Mouse (Mus musculus): ENCODE measurements at regions not wholly inside any gene's neighbourhood (a gene's known extent, or its start where the extent isn't known, plus 50 kb on each side); places are given as distances from the start of the nearest gene placed in this dataset.

DNA sequence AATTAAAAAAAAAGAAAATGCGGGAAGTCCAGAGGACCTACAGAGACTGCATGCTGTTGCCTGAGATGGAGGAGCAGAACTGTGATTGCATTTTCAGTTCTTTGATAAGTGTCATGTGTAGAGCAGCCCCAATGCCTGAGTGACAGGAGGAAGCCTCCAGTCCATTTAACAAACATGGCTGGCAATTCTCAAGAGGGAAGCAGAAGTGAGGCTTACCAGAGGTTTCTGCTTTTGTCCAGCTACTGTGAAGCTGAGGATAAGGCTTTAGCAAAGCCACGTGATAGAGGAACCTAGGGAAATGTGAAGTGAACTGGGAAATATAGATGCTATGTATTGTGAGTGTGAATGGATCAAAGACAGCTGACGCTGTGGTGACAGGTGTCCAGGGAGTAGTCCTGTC, 56.6 kb downstream of the Sucnr1 start:
- no peak for DNase-seq

DNA sequence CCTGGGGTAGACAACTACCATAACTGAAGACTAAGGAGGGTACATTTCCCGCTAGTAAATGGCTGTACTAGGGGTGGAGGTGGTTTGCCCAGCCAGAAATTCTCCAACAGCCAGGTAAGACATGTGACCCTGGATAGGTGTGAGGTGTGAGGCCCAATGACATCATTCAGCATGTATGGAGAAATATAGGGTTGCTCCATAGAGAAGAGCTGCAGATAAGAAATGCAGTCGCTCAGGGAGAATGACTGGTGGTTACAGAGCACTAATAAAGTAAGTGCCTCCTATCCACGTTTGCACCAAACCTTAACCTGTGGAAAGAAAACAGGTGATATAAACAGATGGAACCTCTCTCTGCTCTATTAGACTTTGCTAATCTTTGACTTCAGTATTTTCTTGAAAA, 78.2 kb downstream of the Sucnr1 start:
- no peak for DNase-seq

DNA sequence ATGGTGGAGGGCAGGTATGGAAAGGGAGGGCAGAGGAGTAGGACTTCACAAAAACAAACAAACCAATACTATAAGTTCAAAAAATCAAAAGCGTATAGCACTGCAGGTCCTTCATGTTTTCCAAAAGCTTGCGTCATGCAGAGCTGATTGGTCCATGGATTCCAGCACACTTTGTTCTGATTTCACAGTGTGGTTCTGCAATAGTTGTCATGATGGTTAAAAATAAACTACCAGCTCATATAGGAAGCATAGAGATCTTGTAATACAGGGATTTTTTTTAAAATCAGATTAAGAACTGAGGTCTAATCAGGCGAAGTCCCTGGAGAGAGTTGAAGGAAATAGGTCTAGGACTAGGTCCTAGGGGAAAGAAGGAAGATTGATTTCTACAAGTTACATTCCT, 86.0 kb downstream of the Sucnr1 start:
- no peak for DNase-seq

DNA sequence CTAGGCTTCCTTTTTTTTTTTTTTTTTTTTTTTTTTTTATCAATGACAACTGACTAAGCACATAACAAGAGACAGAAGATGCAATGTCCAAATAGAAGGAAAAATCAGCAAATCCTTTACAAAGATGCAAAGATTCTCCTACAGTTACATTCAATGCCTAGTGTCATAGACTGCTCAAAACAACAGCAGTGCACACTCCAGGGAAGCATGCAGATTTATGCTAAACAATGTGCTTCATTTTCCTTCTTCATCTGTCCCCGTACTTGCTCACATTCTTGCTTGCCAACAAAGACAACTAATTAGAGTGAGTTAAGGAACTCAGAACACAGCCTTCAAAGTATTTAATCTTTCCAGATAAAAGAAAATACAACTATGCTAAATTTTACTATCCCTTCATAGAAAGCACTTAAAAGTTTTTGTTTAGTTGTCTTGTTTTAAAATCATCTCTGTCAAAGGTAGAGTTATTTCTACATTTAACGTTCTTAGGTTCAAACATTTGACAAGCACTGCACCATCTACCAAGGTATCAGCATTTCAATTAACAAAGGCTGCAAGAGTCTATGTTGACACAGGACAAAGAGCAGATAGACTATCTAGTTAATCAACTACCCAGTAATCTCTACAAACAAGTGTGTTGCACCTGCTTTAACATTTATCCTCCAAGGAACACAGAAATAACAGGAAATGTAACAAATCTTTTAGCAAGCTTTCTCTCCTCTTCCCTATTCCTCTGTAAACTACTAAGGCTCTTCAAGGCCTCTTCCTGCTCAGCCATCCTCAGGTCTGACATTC, 86.7 kb downstream of the Sucnr1 start:
- no peak for DNase-seq

DNA sequence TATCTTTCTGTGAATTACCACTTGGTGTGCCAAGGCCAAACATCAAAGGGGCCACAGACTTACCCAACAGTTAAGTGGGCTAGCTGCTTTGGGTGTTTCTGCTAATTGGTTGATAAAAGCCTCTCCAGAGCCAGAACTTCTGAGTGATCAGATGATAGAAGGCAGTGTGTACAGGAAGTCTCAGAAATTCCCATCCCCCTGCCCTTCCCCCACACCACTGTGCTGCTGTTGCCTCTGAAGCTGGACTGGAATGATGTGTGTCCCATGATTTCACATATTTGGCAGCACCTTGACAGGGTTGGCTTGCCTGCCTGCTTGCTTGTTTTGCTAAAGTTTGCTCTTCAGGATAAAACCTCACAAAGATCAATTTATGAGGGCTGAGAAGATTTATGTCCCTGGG, 87.9 kb downstream of the Sucnr1 start:
- DNase-seq, result peak; percentile 8 to 43

DNA sequence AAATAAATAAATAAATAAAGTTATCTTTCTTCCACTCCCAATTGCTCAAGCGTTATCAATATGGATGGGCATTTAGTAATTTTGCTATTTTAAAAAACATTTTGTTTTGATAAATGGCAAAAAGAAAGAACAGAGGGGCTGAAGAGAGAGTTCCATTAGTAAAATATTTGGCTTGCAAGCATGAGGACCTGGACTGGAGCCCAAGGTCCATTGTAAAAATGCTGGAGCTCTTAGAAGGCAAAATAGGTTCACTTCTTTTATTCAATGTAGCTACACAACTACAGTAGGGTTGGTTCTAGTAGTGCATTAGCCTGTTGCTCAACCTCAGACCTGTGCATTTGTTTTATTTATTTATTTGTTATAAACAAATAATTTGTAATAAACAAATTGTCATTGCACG, 102.8 kb downstream of the Sucnr1 start:
- DNase-seq, result no peak

DNA sequence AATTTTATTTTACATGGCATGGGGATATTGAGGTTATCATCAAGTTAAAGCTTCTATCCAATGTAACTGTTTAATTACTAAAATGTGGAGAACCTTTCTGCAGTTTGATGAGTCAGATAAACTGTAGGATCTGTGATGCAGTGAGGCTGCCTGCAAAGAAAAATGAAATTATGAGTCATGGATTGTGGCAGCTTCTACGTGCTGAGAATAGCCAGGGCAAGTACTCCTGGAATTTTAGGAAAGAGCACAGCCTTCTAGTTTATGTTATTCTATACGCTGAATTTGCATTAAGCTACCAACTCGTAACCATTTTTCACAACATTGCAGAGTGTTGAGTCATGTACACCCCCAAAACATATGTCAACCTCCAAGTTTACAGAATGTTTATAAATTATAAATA, 114.4 kb downstream of the Sucnr1 start:
- no peak for DNase-seq

DNA sequence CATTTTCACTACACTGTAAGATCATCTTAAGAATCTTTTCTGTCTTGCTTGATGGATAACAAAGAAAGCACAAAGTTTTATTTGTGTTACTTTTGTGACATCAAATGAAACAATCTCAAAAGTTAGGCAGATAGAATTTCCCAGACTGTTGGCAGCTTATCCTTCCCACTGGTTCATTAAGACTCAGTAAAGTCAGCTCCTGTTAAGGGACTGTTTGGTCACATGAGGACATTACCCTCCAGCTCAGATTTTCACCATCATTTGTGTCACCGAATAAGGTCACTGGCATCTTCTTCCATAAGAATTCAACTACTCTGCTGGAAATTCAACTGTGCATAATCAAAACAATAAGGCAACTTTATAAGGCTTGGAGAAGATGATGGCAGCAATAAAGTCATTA, 126.3 kb downstream of the Sucnr1 start:
- DNase-seq, result no peak

DNA sequence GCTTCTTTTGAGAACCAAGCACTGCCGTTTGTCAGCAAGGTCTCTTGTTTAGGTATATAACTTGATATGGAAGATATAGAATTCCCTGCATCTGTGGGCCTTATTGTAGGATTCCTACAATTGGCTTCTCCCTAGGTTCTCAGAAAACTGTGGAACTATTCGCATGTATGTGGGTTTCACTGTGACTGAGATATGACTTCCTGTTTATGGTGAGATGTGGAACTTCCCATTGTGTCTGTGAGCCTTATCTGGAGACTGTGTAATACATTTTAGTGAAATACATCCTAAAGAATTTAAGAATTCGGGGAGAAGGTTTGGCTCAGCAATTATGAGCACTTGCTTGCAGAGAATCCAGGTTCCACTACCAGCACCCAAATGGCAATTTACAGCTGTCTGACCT, 137.3 kb downstream of the Sucnr1 start:
- no peak for DNase-seq

DNA sequence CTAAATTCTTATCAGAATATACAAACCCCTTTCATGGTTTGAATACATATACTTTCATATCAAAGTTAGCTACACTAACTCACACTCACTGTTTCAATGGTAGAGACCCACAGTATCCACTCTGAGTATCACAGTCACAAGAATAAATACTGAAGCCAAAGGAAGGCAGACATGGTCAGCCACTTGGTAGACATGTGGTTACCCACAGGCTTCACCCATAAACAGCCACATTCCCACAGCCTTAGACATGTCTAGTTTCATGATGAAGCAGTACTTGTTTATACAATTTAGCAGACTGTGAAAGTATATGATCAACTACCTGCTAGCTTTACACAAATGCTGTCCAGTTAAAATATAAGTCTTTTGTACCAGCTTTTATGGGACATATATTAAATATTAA, 159.0 kb downstream of the Sucnr1 start:
- DNase-seq, result no peak

DNA sequence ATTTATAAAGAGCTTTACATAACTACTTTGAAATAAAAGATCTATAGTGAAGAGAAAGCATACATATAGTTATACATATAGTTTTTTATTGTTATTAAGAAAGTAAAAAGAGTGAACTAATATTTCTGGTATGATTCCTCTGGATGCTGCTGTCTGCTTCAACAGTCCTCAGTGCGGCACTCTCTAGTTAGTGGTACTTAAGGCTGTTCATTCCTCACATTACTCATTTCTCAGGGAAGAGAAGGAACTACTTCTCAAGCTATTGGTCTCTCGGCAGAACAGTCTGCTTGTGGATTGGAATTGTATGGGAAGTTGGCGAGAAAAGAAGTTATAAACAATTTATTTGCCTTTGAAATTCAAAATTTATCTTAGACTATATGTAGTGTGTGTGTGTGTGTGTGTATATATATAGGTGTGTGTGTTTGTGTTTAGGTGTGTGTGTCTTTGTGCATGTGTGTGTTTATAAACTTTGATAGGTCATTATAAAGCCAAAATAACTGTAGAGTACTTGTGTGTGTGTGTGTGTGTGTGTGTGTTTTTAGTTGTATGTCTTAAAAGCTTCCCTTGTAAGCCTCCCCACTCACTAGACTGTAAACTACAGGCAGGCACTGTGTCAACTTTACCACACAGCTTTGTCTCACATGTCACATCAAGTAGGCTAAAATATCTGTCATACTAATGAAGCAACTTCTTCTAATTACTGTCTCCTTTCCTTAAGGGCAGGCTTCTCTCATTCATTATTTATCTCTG, 185.2 kb downstream of the Sucnr1 start:
- no peak for DNase-seq

DNA sequence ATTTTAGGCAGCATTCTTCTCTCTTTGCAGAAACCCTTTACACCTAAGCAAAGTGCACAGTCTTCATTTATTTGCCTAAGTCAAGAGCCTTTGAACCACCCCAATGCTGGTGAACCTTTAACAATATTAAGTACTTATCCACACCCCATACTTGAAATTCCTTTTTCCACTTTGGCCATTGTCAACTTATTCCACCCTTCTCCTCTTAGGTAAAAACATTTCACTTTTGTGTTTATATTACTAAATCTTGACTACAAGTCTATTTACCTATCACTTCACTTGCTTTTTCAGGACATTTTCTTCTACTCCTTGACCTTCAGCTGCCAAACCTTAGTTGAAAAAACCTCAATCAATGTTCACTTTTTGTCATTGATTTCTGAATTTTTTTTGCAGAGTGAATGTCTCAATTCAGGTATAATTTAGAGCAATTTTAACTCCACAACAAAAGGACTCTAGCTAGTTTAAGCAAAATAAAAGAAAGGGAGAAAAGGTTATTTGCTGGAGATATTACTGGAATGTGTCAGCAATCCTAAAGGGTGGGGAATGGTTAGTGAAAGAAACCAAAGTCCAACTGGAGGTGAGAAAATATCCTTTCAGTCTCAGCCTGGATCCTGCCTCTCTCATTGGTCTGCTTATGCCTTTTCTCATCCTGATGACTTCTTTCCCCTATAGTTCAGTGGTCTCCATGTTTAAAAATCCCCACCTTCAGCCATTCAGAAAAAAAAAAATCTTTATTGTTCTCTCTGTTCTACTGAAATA, 185.9 kb downstream of the Sucnr1 start:
- DNase-seq, result no peak

DNA sequence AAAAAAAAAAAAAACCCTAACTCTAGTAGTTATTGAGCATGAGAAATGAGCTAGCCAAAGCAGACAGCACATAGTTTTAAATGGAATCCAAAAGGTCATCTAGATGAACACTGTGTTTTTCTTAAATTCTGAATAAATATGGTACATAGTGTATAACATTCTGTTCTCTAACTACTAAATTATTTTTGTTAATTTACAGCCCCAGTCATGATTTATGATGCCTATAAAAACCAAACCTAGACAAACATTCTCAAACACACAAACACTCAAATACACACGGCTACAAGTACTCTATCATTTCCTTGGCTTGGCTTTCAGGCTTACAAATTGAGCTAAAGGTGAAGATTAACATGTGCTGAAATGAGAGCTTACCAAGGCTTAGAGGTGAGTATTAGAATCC, 188.8 kb downstream of the Sucnr1 start:
- no peak for DNase-seq

DNA sequence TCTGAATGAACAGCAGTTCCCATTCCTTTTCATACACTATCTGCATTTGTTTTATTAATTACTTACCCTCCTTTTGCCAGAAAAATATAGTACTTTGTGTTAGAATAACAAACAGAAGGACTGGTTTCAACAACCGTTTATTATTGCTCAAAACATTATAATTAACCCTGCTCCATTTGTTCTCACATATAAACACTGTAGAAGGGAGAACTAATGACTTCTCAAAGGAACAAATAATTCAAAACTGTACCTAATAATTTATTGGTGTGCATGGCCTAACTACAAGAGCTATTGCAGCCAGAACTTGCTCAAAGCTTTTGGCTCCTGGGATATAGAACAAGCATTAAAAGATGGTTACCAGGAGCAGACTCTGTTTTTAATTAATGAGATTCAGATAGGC, 192.1 kb downstream of the Sucnr1 start:
- DNase-seq, result no peak

DNA sequence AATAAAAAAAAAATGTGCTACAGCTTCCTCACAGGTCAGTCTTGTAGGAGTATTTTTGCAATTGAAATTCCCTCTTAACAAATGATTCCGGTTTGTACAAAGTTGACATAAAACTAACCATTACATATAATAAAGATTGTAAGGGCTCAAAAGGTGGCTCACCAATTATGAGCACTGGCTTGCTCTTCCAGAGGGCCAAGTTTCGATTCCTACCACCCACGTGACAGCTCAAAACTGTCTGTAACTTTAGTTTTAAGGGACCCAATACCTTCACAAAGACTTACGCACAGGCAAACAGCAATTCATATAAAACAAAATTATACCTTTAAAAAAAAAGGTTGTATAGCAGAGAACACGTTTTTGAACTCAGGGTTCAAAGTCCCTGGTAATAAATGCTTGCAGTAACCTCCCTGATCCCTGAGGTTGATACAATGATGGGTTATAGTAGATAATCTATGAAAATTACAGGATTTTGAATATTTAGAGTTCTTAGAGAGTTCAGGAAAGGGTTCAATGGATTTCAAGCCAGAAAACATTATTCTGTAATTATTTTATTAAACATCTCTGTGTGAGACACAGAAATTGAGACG, 193.7 kb downstream of the Sucnr1 start:
- DNase-seq, result no peak

DNA sequence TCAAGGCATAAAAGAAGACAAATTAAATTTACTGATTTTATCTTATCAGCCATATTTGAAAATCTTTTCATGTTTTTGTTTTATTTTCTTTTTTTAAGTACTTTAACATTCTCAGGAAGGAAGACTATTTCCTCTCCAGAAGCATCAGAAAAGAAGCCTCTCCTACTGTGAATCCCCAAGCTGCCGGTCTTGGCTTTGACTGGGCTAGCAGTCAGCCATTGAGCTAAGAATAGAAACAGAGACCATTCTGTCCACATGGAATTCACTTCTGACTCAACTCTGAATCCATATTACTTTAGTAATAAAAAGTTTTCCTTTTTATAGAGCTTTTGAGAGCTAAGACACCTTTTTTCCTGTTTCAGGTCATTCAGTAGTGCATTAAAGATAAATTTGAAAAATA, 194.8 kb upstream of the Mbnl1 start:
- no peak for DNase-seq

DNA sequence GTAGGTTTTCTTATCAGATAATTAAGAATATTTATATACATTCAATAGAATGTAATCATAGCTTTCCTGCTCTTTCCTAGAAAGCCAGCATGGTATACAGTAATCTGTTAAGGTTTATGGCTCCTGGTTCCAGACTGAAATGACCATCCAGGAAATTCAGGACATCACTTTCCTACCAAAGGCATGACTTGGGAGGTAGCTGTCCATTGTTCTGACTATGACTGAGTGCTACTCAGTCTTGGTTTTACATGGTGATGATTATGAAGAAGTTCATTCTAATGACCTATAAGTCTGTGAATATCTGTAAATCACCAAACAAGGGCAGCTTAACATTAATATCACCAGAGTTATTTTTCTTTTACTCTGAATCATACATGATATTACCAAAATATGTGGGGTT, 191.4 kb upstream of the Mbnl1 start:
- DNase-seq, result no peak

DNA sequence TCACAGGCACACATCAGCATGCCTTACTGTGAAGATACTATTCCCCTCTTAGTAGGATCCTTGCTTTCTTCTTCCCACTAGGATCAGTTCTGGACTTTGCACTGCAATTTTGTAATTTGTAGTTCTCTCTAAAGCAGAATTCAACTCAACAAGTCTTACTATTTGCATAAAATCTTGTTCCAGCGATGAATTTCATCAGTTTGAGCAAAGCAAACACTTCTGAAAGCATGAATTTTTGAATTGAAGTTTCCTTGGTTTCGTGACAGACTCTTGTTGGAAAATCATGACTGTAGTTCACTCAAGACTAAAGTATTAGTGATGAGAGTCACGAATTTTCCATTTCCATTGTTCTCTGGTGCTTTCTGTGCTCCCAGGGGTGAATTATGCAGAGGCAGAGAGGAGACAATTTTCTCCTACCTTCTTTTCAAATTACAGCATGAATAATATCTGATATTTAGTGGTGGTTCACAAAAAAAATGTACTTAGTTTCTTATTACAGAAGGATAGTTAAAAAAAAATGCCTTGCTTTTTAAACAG, 190.6 kb upstream of the Mbnl1 start:
- DNase-seq, result no peak

DNA sequence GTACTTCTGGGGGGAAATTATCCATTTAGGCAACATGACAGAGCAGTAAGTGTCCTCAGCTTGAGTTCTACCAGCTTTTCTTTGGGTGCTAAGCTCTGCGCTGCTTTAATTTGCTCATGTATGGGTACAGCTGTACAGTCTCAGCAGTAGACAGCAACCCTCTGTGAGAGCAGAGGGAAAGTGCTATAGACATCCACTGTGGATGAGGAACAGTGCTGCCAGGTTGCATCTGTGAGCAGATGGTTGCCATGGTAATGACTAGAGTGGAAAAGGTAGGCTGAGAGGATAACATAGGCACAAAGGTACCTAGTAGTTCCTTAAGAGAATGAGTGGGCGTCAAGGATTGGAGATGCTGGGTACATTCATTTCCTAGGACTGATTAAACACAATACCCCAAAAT, 180.5 kb upstream of the Mbnl1 start:
- DNase-seq, result no peak

DNA sequence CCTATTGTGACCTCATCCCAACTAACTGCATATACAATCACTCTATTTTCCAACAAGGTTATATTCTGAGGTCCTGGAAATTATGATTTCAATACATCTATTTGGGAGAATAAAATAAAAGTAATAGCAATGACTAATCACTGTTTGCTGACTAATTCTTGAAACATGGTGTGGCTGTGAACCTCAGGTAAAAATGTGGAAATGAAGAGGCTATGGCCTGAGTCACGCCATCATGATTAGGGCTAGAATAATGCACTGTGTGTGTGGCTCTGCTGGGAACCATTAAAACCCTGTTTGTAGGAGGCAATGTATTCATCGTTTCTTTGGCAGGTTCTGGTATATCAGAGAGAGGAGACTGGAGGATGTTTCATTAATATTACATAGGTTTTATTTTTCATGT, 179.7 kb upstream of the Mbnl1 start:
- DNase-seq, result no peak

DNA sequence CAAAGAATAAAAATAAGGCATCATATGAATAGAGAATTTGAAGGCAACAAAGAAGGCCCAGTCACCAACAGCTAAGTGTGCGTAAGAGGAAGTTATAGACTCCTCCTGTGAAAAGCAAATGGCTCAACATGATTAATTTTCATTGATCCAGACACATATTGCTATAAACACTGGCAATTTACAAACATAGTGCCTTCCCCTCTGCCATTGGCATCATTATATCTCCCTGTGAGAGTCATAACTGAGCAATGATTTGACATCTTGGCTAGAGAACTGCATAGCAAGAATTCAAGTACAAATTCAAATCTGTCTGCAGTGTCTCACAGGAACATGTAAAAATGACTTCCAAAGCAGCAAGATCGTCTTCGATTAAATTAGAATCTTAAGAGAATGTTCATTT, 167.2 kb upstream of the Mbnl1 start:
- DNase-seq, result no peak

DNA sequence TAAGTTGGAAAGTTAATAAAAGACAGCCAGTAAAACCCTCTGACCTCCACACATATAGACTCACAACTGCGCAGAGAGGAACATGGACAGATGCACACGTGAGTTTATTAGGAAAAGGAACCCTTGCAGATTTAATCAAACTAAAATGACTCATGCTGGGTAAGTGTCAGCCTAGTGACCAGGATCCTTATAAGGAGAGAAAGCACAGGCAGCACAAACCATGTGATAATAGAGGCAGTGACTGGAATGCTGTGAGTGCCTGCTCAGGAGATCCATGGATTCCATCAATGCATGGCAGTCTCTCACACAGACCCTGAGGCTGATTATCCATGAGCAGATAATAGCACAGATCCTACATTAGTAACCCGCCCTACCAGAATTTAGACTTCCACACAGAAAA, 162.2 kb upstream of the Mbnl1 start:
- no peak for DNase-seq

DNA sequence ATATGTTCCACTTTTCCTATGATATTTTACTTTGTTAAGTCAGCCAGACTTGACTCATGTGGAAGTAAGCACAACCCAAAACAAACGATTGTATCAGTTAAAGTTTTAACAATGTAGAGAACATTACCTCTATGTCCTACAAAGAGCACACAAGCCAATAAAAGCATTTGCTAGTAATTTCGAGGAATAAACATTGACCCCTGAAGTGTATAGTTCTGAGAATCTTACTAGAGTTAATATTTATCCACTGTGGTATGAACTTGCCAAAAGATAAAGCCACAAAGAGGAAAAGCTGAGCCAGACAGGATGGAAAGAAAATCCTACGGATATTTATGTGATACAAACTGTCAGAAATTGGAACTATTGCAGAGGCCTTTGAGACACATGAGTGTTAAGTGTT, 161.5 kb upstream of the Mbnl1 start:
- DNase-seq, result no peak

Measured in lung, postnatal 4 days (tissue).